Mouse (Mus musculus): ENCODE results near the gene Ncoa4. TPM values are rescaled to one million over a fixed set of nuclear protein-coding genes. Genes with fewer than 3 reads are reported as not detected.
"Not testable (repeated sequence)": the region's sequence is repeated elsewhere in the genome, so short reads cannot be mapped to it uniquely, and the experiment has no call there.

The Ncoa4 gene
- polyA plus RNA-seq (2016; fragmentation: Nextera tagmentation; extraction: Ambion mirVana) = 61.3 and 67.2 TPM in 2 replicates

DNA sequence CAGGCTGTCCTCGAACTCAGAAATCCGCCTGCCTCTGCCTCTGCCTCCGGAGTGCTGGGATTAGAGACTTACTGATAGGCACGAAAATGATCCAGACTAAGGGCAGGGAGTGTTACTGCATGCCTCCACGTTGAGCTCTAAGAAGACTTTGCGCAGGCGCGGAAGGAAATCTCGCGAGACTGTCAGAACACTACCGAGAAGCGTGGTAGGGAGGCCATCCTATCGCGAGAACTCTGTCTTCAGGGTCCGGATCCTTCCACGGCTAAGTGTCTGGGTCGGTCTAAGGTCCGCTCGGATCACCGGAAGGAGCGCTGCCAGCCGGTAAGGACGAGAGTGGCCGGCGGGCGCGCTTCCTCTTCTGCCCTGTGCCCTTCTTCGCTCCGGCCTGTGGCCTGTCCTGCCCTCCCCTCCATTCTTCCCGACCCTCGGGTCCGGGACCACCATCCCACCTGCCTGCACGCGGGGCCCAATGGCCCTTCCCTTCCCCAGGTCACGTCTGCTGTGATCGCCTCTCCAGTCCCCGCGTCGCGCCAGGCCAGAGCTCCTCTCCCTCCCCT, at the start of gene Ncoa4:
TSS of gene Ncoa4 (plus strand) at position 176 of the 557 bp plus-strand sequence.
- Histone ChIP-seq H3K27me3 (ENCODE audit: low read depth, poor library complexity, severe bottlenecking) (no peaks in the 10 kb centered on the region), H3K4me1 (peaks cover 18% of the 10 kb centered on the region), H3K27ac (peak within 1 kb of the TSS; percentile 89), H3K9me3 (replicated peaks) (no peaks in the 10 kb centered on the region), H3K36me3 (0 out of 2 replicates have a peak, but pooled peaks cover 3% of the 10 kb centered on the region), H3K4me3 (peak within 1 kb of the TSS; percentile 81)
- under 1% methylated on average over 39 of the region's 40 CpGs for WGBS
- DNase-seq (ENCODE audit: low spot score) = peak; percentile 97

DNA sequence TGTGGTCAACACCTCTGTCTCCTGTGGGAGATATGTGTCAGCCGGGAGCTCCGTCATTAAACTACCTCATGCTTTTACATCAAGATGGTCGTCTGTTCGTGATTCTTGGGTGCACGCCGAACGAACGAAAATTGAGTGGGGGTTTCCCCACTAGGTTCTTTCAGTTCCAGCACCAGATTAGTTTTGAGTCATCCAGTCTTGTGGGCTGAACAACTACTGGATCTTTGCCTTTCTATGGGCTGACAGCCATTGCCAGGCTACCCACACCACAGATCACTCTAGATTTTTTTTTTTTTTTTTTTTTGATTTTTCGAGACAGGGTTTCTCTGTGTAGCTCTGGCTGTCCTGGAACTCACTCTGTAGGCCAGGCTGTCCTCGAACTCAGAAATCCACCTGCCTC, 47.5 kb upstream of the Ncoa4 start:
- 95% methylated on average over 10 of the region's 10 CpGs for WGBS
- not testable (repeated sequence) for H3K4me3 ChIP-seq; H3K9me3 ChIP-seq (replicated peaks)

DNA sequence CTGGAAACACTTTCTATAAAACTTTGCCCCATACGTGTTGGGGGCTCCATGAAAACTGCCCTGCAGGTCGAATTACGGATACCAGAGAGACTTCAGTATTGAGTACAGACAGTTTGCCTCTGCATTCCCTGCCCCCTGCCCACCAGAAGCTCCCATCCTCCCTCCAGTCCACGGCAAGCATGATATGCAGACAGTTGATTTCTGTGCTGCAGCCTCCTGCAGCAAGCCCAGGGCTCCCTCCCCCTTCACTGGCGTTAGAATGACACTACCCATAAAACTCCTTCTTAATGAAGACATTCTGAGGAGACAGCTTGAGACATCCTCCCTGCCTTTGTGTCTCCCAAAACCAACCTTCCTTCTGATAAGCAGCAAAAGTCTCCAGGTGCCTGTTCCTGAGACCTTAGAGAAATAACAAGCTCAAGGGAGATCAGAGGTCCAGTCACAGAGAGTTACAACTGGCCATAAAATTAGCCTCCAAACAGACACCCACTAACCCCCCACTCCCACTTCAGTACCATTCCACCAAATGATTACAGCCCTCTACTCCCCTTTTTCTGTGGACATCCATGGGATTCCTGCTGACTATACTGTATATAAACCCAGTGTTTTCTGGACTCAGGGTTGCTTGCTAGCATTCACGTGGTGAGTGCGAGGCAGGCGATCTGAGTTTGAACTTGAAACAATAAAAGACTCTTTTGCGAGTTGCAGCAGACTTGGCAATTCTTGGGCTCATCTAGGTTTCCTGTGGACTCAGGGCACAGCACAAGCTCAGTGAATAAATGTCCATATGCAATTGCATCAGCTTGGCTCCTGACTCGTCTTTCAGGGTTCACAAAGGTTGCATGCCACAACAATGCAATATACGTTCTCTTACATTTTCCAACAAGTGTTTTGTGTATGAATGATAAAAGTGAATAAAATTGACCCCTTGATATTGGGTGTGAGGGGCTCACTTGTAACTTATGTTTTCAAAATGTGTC, 38.4 kb upstream of the Ncoa4 start:
- H3K4me3 ChIP-seq = no peak overlapping the region
- no peaks in the 10 kb centered on the region for H3K27me3 ChIP-seq (ENCODE audit: low read depth, poor library complexity, severe bottlenecking)
- DNase-seq (ENCODE audit: low spot score) = no peak
- 64% methylated on average over 11 of the region's 11 CpGs for WGBS
- peaks cover 9% of the 10 kb centered on the region for H3K4me1 ChIP-seq
- H3K27ac ChIP-seq = no peak overlapping the region
- no peaks in the 10 kb centered on the region for H3K9me3 ChIP-seq (replicated peaks)
- H3K36me3 ChIP-seq = no peaks in the 10 kb centered on the region

More for the DNA sequence above, 47.5 kb upstream of the Ncoa4 start:
- H3K4me1 ChIP-seq; H3K27me3 ChIP-seq (ENCODE audit: low read depth, poor library complexity, severe bottlenecking); DNase-seq (ENCODE audit: low spot score); H3K27ac ChIP-seq; H3K36me3 ChIP-seq: not testable (repeated sequence)

GRCm38 (mm10) chr14:32121920-32122315, 37.7 kb upstream of the Ncoa4 start:
- 54% methylated on average over 2 of the region's 2 CpGs for WGBS
- Histone ChIP-seq H3K36me3 (no peaks in the 10 kb centered on the region), H3K27ac (no peak overlapping the region), H3K27me3 (ENCODE audit: low read depth, poor library complexity, severe bottlenecking) (no peaks in the 10 kb centered on the region), H3K9me3 (replicated peaks) (no peaks in the 10 kb centered on the region), H3K4me1 (peaks cover 9% of the 10 kb centered on the region), H3K4me3 (no peak overlapping the region)
- DNase-seq (ENCODE audit: low spot score) = no peak

DNA sequence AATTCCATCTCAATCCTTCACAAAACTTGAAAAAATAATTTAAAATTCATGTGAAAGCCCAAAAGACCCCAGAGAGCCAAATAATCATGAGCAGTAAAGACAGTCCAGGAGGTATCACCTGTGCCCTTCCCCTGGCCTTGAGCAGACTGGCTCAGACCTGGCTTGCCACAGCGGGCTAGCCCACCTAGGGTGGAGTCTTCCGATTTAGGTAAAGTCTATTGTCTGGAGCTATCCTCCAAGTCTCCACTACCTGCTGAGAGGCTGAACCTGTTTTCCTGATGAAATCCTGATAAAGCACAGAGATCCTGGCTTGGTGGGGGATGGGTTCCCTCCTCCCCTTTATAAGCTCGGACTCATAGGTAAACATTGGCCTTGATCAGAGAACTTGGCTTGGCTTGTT, 35.4 kb upstream of the Ncoa4 start:
- H3K4me1 ChIP-seq = peaks cover 9% of the 10 kb centered on the region

GRCm38 (mm10) chr14:32125256-32125655, 34.4 kb upstream of the Ncoa4 start:
- H3K27me3 ChIP-seq (ENCODE audit: low read depth, poor library complexity, severe bottlenecking); H3K4me1 ChIP-seq; H3K9me3 ChIP-seq (replicated peaks); H3K36me3 ChIP-seq; H3K27ac ChIP-seq; H3K4me3 ChIP-seq; DNase-seq (ENCODE audit: low spot score): not testable (repeated sequence)
- WGBS = 83% methylated on average over 5 of the region's 5 CpGs

More for the DNA sequence above, 35.4 kb upstream of the Ncoa4 start:
- H3K4me3 ChIP-seq = no peak overlapping the region
- H3K36me3 ChIP-seq = no peaks in the 10 kb centered on the region
- no peak overlapping the region for H3K27ac ChIP-seq
- no peaks in the 10 kb centered on the region for H3K9me3 ChIP-seq (replicated peaks)
- DNase-seq (ENCODE audit: low spot score) = no peak
- WGBS = 86% methylated on average over 3 of the region's 3 CpGs
- H3K27me3 ChIP-seq (ENCODE audit: low read depth, poor library complexity, severe bottlenecking) = no peaks in the 10 kb centered on the region

DNA sequence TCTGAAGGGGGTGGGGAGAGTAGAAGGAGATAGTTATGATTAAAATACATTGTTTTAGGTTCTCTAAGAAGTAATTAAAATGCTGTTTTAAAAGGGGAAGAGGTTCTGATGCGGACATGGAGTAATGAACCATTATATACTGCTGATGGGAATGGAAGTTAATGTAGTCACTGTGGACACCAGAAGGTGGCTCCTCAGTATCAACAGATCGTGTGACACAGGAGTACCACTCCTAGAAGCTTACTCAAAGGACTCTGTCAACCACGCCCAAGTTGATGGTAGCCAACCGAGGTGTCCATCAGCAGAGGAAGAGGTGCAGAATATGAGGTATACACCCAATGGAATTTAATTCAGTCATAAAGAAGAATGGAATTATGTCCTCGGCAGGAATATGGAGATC, 31.3 kb upstream of the Ncoa4 start:
- H3K27me3 ChIP-seq (ENCODE audit: low read depth, poor library complexity, severe bottlenecking) = no peaks in the 10 kb centered on the region
- WGBS = 82% methylated on average over 5 of the region's 5 CpGs

DNA sequence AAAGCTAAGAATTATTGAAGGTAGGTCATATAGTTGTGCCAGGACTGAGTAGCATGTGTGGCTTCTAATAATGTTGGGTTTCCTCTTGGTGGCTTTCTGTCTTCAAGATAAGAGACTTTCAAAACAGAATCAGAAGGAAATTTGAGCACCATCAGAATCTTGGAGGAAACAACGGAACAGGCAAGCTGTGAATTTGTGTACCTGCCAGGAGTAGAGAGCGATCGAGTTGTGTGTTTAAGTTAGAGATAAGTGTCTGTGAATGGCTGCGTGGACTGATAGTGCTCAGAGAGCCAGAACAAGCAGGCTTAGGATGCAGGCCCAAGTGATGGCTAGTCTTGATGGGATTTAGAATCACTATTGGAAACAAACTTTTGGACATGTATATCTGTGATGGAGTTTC, 27.8 kb upstream of the Ncoa4 start:
- Histone ChIP-seq H3K27ac (no peak overlapping the region), H3K4me3 (no peak overlapping the region), H3K9me3 (replicated peaks) (no peaks in the 10 kb centered on the region), H3K36me3 (no peaks in the 10 kb centered on the region), H3K27me3 (ENCODE audit: low read depth, poor library complexity, severe bottlenecking) (no peaks in the 10 kb centered on the region), H3K4me1 (peaks cover 4% of the 10 kb centered on the region)
- WGBS = 93% methylated on average over 4 of the region's 4 CpGs
- DNase-seq (ENCODE audit: low spot score) = no peak

More for the DNA sequence above, 31.3 kb upstream of the Ncoa4 start:
- Histone ChIP-seq H3K4me3 (no peak overlapping the region), H3K36me3 (no peaks in the 10 kb centered on the region), H3K4me1 (no peaks in the 10 kb centered on the region), H3K9me3 (replicated peaks) (no peaks in the 10 kb centered on the region), H3K27ac (no peak overlapping the region)
- DNase-seq (ENCODE audit: low spot score) = no peak

DNA sequence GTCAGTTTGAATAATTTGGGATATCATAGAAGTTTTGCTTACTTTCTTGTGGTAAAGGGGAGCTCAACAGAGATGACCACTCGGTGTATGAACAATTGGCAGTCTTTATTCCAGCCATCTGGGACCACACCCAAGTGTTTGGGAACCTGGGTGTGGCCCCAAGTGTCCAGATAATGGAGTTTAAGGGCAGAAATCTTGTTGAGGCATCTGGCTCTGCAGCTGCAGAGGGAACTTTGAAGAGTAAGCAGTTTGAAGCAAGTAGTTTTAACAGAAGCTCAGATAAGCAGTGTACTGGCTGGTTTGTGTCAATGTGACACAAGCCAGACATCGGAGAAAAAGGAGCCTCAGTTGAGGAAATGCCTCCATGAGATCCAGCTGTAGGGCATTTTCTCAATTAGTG, 25.4 kb upstream of the Ncoa4 start:
- Histone ChIP-seq H3K36me3 (no peaks in the 10 kb centered on the region), H3K4me3 (no peak overlapping the region), H3K27me3 (ENCODE audit: low read depth, poor library complexity, severe bottlenecking) (no peaks in the 10 kb centered on the region), H3K27ac (no peak overlapping the region), H3K4me1 (peaks cover 4% of the 10 kb centered on the region), H3K9me3 (replicated peaks) (no peaks in the 10 kb centered on the region)
- DNase-seq (ENCODE audit: low spot score) = no peak
- 39% methylated on average over 2 of the region's 2 CpGs for WGBS

DNA sequence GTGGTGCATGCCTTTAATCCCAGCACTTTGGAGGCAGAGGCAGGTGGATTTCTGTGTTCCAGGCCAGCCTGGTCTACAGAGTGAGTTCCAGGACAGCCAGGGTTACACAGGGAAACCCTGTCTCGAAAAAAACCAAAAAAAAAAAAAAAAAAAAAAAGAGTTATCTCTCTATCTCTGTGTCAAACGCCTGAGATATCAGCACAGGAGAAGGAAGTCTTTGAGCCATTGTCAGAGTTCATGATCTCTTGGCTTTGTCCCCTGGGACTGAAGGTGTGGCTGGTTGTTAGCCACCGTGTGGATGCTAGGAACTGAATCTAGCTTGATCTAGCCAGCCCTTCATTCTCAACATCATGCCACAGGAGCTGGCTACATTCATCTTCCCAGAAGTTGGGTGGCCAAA, 23.2 kb upstream of the Ncoa4 start:
- H3K4me3 ChIP-seq; H3K27ac ChIP-seq; H3K4me1 ChIP-seq; DNase-seq (ENCODE audit: low spot score); H3K27me3 ChIP-seq (ENCODE audit: low read depth, poor library complexity, severe bottlenecking); H3K36me3 ChIP-seq; H3K9me3 ChIP-seq (replicated peaks): not testable (repeated sequence)
- 68% methylated on average over 3 of the region's 3 CpGs for WGBS

GRCm38 (mm10) chr14:32140359-32140965, 19.2 kb upstream of the Ncoa4 start:
- H3K9me3 ChIP-seq (replicated peaks) = no peaks in the 10 kb centered on the region
- H3K36me3 ChIP-seq = no peaks in the 10 kb centered on the region
- no peak for DNase-seq (ENCODE audit: low spot score)
- H3K27me3 ChIP-seq (ENCODE audit: low read depth, poor library complexity, severe bottlenecking) = no peaks in the 10 kb centered on the region
- H3K27ac ChIP-seq = no peak overlapping the region
- 72% methylated on average over 5 of the region's 5 CpGs for WGBS
- H3K4me3 ChIP-seq = no peak overlapping the region
- H3K4me1 ChIP-seq = peaks cover 4% of the 10 kb centered on the region; the same call in 1 of the 2 replicates

- 88% methylated on average over 5 of the region's 5 CpGs for WGBS
- H3K4me1 ChIP-seq = no peaks in the 10 kb centered on the region
- no peaks in the 10 kb centered on the region for H3K9me3 ChIP-seq (replicated peaks)
- no peaks in the 10 kb centered on the region for H3K27me3 ChIP-seq (ENCODE audit: low read depth, poor library complexity, severe bottlenecking)
- no peak within 1 kb of the TSS for H3K4me3 ChIP-seq
- H3K36me3 ChIP-seq = no peaks in the 10 kb centered on the region
- no peak within 1 kb of the TSS for H3K27ac ChIP-seq
- DNase-seq (ENCODE audit: low spot score) = no peak
Observed at GRCm38 (mm10) chr14:32141723-32142122, 17.9 kb upstream of the Ncoa4 start, which contains the start of gene Msmb. Msmb (plus strand) TSS chr14:32142023.

GRCm38 (mm10) chr14:32144734-32145133, 14.9 kb upstream of the Ncoa4 start:
- no peak for DNase-seq (ENCODE audit: low spot score)
- Histone ChIP-seq H3K4me1 (no peaks in the 10 kb centered on the region), H3K4me3 (no peak overlapping the region), H3K9me3 (replicated peaks) (no peaks in the 10 kb centered on the region), H3K36me3 (no peaks in the 10 kb centered on the region), H3K27me3 (ENCODE audit: low read depth, poor library complexity, severe bottlenecking) (no peaks in the 10 kb centered on the region), H3K27ac (no peak overlapping the region)

Measured in limb, embryonic 10.5 days (tissue).